Mouse (Mus musculus): ENCODE measurements around the gene 4930447C04Rik. TPM values are rescaled to one million over a fixed set of nuclear protein-coding genes. Genes with fewer than 3 reads are reported as not detected.

4930447C04Rik gene
- polyA plus RNA-seq, 1 experiment from 2014 or later: 1.8 TPM

DNA sequence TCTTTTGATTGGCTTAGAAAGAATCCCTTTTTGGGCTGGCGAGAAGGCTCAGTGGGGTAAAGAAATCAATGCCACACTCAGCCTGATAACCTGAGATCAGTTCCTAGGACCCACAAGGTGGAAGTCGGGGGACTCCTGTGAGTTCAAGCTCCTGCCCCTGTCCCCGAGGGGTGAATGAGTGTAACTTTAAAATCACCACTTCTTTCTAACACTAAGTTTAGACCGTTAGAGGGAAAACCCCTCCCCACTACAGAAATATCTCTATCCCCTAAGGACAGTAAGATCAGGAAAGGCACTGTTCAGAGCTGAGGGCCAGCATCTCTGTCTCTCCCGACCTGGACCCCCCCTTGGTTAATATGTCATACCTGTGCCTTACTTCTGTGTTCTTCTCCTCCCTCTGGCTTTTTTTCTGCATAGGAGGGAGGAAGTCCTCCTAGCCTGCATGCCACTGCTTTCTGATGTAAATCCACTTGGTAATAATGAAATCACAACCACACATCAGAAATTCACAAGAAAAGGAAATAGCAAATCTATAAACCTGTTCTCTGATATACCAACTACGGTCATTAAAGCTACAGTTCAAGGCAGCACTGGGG lies 17.4 kb upstream of the 4930447C04Rik start:
- Histone ChIP-seq H3K4me2 (no peak overlapping the region), H3K4me1 (no peaks in the 10 kb centered on the region), H3K27me3 (peaks cover 49% of the 10 kb centered on the region), H3K27ac (no peak overlapping the region), H3K4me3 (no peak overlapping the region), H3K9me3 (replicated peaks) (no peaks in the 10 kb centered on the region), H3K36me3 (ENCODE audit: poor library complexity, severe bottlenecking) (no peaks in the 10 kb centered on the region), H3K9ac (no peak overlapping the region)
- WGBS: 73% methylated on average over 6 of the region's 6 CpGs
- ATAC-seq: no peak

DNA sequence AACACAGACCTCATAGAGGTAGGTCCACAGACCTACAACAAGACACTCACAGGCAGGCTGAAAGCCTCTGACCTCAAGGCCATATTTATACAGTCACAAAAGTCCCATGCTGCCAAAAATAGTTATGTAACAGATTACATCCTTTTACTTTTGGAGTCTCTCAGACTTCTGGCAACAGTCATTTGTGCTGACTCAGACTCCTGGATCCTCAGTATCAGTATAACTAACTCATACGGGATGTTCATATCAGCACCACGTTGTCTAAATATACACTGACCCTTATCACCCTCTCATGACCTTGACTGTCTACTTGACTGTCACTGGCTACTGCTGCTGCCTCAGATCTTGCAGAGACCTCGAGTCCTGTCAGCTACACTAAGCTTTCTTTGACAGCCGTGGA lies 14.3 kb upstream of the 4930447C04Rik start:
- no peak overlapping the region for H3K4me2 ChIP-seq
- H3K4me1 ChIP-seq: no peaks in the 10 kb centered on the region
- no peak overlapping the region for H3K9ac ChIP-seq
- H3K4me3 ChIP-seq: no peak overlapping the region
- ATAC-seq: no peak
- peaks cover 74% of the 10 kb centered on the region for H3K27me3 ChIP-seq
- H3K9me3 ChIP-seq (replicated peaks): no peaks in the 10 kb centered on the region
- no peaks in the 10 kb centered on the region for H3K36me3 ChIP-seq (ENCODE audit: poor library complexity, severe bottlenecking)
- WGBS: 82% methylated on average over 4 of the region's 4 CpGs
- H3K27ac ChIP-seq: no peak overlapping the region

DNA sequence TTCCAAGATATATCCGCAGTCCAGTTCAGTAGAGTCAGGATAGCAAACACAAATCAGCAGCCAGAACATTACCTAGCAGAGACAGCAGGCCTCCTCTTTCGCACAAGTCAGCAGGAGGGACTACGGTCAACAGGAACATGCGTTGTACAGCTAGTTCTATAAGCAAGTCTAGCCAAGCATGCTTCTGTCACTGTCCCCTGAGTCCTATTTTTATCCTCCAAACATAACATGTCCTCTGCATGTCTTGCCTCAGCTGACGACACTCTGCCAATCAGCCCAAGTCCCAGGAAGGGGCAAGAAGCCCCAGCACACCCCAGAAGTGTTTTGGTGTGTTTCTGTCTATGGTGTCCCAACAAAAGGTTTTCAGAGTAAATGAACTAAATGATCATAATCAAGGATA lies 13.3 kb upstream of the 4930447C04Rik start:
- Histone ChIP-seq H3K4me3 (no peak overlapping the region), H3K9me3 (replicated peaks) (no peaks in the 10 kb centered on the region), H3K27ac (no peak overlapping the region), H3K9ac (no peak overlapping the region), H3K36me3 (ENCODE audit: poor library complexity, severe bottlenecking) (no peaks in the 10 kb centered on the region), H3K27me3 (peaks cover 76% of the 10 kb centered on the region), H3K4me1 (no peaks in the 10 kb centered on the region), H3K4me2 (no peak overlapping the region)
- WGBS: 86% methylated on average over 5 of the region's 5 CpGs
- no peak for ATAC-seq

DNA sequence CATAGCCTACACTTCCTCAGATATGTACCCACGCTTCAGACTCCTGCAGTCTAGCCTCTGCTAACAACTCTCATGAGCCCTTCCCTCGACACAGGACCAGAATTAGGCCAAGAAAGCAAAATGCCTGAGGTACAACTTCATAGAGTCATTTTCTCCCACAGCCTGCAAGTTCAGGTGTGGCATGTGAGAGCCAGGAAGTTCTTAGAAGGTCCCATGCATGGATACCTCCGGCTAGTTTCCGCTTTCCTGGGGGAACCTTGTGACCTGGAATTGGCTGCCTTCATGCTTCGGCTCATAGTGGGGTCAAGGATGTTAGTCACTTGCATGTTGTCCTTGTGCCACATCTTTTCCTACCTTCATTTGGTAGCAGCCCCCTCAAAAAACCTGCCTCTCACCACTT lies 12.5 kb upstream of the 4930447C04Rik start:
- no peak for ATAC-seq
- peaks cover 78% of the 10 kb centered on the region for H3K27me3 ChIP-seq
- H3K4me1 ChIP-seq: no peaks in the 10 kb centered on the region
- 84% methylated on average over 5 of the region's 5 CpGs for WGBS
- no peak overlapping the region for H3K27ac ChIP-seq
- H3K9me3 ChIP-seq (replicated peaks): no peaks in the 10 kb centered on the region
- H3K9ac ChIP-seq: no peak overlapping the region
- no peak overlapping the region for H3K4me3 ChIP-seq
- no peaks in the 10 kb centered on the region for H3K36me3 ChIP-seq (ENCODE audit: poor library complexity, severe bottlenecking)
- no peak overlapping the region for H3K4me2 ChIP-seq

DNA sequence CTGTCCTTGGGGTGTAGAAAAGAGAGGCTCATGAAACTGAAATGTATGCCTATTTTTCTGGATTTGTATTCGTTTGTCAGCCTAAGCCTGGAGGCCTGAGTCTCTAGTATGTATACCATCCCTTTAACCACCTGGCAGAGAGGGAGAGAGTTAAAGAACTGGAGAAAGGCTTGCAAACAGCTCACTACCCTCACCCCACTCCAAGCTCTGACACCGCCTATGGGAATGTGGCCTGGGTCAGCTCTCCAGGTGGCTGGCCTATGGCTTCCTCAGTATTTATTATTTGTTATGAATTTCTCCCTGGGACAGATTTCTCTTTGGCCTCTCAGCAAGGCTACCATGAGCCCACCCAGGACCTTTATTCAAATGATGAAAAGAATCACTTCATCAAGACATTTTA lies 6.8 kb upstream of the 4930447C04Rik start:
- Histone ChIP-seq H3K36me3 (ENCODE audit: poor library complexity, severe bottlenecking) (no peaks in the 10 kb centered on the region), H3K4me3 (no peak overlapping the region), H3K27ac (no peak overlapping the region), H3K9me3 (replicated peaks) (no peaks in the 10 kb centered on the region), H3K27me3 (peaks cover 92% of the 10 kb centered on the region), H3K9ac (no peak overlapping the region), H3K4me1 (peaks cover 10% of the 10 kb centered on the region), H3K4me2 (no peak overlapping the region)
- 23% methylated on average over 2 of the region's 2 CpGs for WGBS
- ATAC-seq: no peak

DNA sequence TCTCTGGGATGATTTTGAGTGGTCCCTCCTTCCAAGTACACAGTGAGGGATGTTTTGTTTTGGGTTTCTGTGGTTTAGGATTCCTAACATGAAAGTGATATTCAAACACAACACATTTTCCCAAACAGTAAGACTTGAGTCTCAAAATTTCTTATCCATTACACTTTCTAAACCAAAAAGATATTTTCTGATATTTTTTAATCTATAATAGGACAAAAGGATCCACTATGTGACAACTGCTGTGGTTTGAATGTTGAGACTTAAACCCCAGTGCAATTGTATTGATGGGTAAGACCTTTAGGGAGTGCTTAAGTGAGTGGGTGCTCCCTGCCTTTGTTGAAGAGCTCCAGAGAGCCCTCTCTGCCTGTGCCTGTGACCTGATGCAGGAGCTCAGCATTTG lies 6.2 kb upstream of the 4930447C04Rik start:
- H3K27ac ChIP-seq: no peak overlapping the region
- ATAC-seq: no peak

DNA sequence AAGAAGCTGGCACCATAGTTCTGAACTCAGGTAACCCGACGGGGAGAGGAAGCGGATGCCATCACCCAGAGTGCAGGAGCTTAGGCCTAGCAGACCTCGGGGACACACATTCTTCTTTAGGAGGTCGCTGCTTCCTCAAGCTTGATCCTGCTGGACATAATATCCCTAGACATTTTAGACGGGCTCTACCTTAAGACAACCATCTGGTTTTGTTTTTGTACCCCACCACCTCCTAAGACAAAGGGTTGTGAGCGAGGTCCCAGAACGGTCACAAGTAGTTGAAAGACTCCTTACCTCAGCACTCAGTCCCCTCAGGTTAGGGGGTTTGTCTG lies 5.5 kb upstream of the 4930447C04Rik start:
- H3K9me3 ChIP-seq (replicated peaks): no peaks in the 10 kb centered on the region
- peaks cover 95% of the 10 kb centered on the region for H3K27me3 ChIP-seq
- H3K4me2 ChIP-seq: peak overlapping the region; percentile 63
- peak overlapping the region; percentile 38 for H3K4me3 ChIP-seq
- WGBS: 1% methylated on average over 8 of the region's 8 CpGs
- no peak for ATAC-seq
- H3K36me3 ChIP-seq (ENCODE audit: poor library complexity, severe bottlenecking): no peaks in the 10 kb centered on the region
- no peak overlapping the region for H3K9ac ChIP-seq
- H3K4me1 ChIP-seq: peaks cover 10% of the 10 kb centered on the region
- H3K27ac ChIP-seq: no peak overlapping the region

More for the DNA sequence above, 6.2 kb upstream of the 4930447C04Rik start:
- Histone ChIP-seq H3K9me3 (replicated peaks) (no peaks in the 10 kb centered on the region), H3K27me3 (peaks cover 94% of the 10 kb centered on the region), H3K4me3 (no peak overlapping the region), H3K4me2 (no peak overlapping the region), H3K9ac (no peak overlapping the region), H3K36me3 (ENCODE audit: poor library complexity, severe bottlenecking) (no peaks in the 10 kb centered on the region), H3K4me1 (peaks cover 10% of the 10 kb centered on the region)

DNA sequence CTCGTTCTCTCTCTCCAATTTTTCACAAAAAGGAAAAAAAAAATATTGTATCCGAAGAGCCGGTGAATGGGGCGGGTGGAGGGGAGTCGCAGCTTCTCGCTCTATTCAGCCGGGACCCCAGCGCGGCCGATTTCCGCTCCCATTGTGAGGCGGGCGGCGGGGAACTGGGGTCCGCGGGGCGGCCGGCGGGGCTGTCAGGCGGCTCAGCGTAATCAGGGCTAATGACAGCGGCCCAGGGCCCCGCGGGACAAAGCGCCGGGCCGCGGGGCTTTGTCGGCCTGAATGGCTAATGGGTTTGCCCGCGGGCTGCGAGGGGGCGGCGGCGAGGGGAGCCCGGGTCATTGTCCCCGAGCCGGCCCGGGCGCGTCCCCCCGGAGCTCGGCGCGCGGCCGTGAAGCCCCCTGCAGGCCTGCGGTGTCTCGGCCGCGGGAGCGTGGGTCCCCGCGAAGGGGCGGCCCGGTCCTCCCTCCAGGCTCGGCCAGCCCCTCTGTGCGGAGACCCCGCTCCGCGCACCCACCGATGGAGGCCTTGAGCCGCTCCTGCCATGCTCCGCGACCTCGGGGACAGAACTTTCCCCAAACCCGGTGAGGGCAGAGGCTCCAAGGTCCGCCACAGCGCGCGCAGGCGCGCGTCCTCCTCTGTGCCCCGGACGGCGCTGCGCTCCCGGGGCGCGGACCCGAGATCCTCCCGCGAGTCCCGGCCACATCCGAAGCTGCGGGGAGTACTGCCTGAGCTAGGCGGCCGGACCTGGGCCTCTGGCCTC lies 4.9 kb upstream of the 4930447C04Rik start:
- under 1% methylated on average over 53 of the region's 89 CpGs for WGBS
- no peak overlapping the region for H3K27ac ChIP-seq
- no peaks in the 10 kb centered on the region for H3K36me3 ChIP-seq (ENCODE audit: poor library complexity, severe bottlenecking)
- H3K4me1 ChIP-seq: peaks cover 10% of the 10 kb centered on the region
- H3K4me3 ChIP-seq: peak overlapping the region; percentile 38
- H3K27me3 ChIP-seq: peaks cover 97% of the 10 kb centered on the region
- H3K4me2 ChIP-seq: peak overlapping the region; percentile 63
- no peaks in the 10 kb centered on the region for H3K9me3 ChIP-seq (replicated peaks)
- H3K9ac ChIP-seq: peak overlapping the region; percentile 34; the same call in 1 of the 2 replicates
- peak; percentile 78; the same call in 1 of the 2 replicates for ATAC-seq

DNA sequence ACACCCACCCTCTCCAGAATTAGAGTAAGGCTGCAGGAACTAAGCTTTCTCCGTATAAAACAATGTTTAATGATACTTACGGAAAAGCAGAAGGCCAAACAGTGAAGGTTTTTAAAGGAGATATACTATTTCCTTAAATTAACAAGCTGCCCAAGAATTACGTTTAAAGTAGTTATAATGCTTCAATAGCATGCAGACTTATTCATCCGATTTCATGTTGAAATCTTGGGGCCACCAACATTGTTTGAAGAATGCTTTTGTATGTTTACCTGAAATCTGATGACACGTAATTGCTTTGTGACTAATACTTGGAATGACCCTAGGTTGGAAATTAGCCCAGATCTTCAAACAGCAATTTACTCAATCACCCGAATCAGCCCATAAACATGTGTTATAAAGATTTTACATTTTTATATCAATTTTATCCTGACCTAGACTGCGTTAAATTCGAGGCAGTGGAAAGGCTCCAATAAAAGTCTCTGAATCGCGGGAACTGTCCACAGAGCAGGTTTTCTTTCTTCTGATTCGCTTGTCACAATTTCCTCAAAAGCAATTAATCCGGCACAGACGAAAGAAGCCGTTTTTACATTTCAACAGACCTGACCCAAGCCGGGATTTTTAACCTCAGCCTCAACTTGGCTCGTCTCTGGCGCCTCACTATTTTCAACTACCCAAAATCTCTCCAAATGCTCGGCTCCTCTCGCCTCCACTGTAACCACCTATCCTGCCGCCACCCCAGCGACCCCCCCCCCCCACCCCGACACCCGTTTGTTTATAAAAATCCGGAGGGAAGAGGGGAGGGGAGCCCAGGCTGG lies 4.0 kb upstream of the 4930447C04Rik start:
- WGBS: under 1% methylated on average over 24 of the region's 24 CpGs
- H3K4me2 ChIP-seq: peak overlapping the region; percentile 63
- no peaks in the 10 kb centered on the region for H3K9me3 ChIP-seq (replicated peaks)
- peaks cover 15% of the 10 kb centered on the region for H3K4me1 ChIP-seq
- H3K27me3 ChIP-seq: peaks cover 97% of the 10 kb centered on the region
- ATAC-seq: no peak
- H3K9ac ChIP-seq: peak overlapping the region; percentile 26; the same call in 1 of the 2 replicates
- peak overlapping the region; percentile 38 for H3K4me3 ChIP-seq
- no peak overlapping the region for H3K27ac ChIP-seq
- no peaks in the 10 kb centered on the region for H3K36me3 ChIP-seq (ENCODE audit: poor library complexity, severe bottlenecking)

DNA sequence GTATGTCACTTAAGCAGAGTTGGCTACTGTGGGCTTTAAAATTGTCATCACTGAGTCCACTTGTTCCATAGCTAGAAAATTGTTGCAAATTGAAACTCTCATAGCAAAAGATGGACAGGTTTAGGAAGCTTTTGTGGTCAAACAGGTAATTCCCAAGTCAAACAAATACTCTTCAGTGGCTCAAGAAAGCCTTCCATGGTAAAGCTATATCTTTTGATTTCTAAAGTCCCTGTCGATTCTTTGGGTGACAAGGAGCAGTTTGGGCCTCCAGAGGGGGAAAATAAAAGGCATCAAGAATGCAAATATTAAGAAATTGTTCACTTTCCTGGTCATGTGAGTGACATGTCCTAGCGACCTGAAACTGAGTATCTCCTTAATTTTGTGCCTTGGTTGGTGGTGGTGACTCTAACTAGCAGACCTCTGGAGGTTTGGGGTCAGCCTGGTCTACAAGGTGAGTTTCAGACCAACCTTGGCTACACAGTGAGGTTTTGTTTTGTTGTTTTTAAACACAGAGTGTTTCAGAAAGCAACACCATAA lies 3.1 kb upstream of the 4930447C04Rik start:
- Histone ChIP-seq H3K4me2 (no peak overlapping the region), H3K4me1 (peaks cover 19% of the 10 kb centered on the region), H3K36me3 (ENCODE audit: poor library complexity, severe bottlenecking) (no peaks in the 10 kb centered on the region), H3K4me3 (no peak overlapping the region), H3K9ac (no peak overlapping the region), H3K27me3 (peaks cover 97% of the 10 kb centered on the region), H3K9me3 (replicated peaks) (no peaks in the 10 kb centered on the region), H3K27ac (no peak overlapping the region)
- no peak for ATAC-seq
- WGBS: 11% methylated on average over 2 of the region's 2 CpGs

DNA sequence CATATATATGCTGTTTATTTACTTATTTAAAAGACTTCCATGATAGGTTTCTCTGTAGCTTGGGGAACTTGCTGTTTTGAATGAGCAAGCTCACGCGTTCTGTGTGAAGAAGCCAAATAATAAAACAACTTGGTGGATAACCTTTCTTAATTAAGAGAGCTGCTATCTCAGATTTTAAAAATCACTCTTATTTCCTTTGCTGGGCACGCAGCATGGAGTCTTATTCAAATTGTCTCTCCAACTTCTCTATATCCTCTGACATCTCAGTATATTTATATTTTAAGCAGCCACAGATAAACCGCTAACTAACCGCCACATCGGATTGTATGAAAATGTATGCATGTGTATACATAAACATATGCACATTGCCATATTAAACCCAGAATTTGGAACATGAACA lies 1.6 kb upstream of the 4930447C04Rik start:
- Histone ChIP-seq H3K4me1 (peaks cover 19% of the 10 kb centered on the region), H3K27ac (no peak overlapping the region), H3K36me3 (ENCODE audit: poor library complexity, severe bottlenecking) (no peaks in the 10 kb centered on the region), H3K27me3 (peaks cover 98% of the 10 kb centered on the region), H3K9me3 (replicated peaks) (no peaks in the 10 kb centered on the region), H3K9ac (no peak overlapping the region), H3K4me3 (no peak overlapping the region), H3K4me2 (no peak overlapping the region)
- no peak for ATAC-seq
- WGBS: 22% methylated on average over 6 of the region's 6 CpGs

Data from forebrain, embryonic 13.5 days (tissue).